Mouse (Mus musculus) liver, postnatal 0 days (tissue): ENCODE results near the gene Slc7a14.

Experiments used
- CTCF ChIP-seq: sonication (generic); IDR thresholded peaks from 2 replicates; pipeline ENCODE4 v1.5.1; 2016; ENCODE audit warnings: antibody characterized with exemption, low read depth
- EP300 ChIP-seq: IDR thresholded peaks from 2 replicates; pipeline ENCODE4 v1.6.1; 2016; ENCODE audit warnings: antibody characterized with exemption, low read depth, mild to moderate bottlenecking

DNA sequence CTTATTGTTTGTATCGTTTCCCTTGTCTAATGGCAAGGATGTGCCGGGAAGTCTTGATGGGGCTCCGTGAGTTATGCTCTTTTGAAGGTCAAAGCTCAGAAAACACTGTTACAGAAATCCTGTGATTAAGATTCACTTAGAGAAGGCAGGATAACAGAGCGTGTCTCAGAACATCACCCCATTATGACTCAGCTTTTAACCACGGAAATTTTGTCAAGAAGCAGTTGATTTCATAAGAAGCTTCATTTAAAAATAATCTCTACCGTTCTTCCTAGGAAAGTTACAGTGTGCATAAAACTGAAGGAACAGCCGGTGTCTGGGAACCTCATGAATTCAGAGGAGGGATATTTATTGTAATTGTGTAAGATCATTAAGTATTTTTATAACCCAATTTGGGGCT, 90.7 kb downstream of the Slc7a14 start:
- TF ChIP-seq EP300: no peak
- no peak for TF ChIP-seq CTCF
